ENCODE assay signal across 8 mouse cellular contexts in genomic region chr9:59723791-59724442, GRCm38 (mm10). TPM values are rescaled to one million over a fixed set of nuclear protein-coding genes. Genes with fewer than 3 reads are reported as not detected.
A peak's percentile ranks its signal among the peaks of the same experiment; 100 is the strongest.
DNase-seq lines count a peak whose midpoint lies in the region; ATAC-seq and TF ChIP-seq lines count a peak whose summit lies in the region.

No protein-coding gene starts in this region.

- 44% methylated on average over 8 of the region's 8 CpGs for WGBS in heart, embryonic 14.5 days
- WGBS in limb, embryonic 15.5 days: 29% methylated on average over 8 of the region's 8 CpGs

- H3K27ac ChIP-seq in gastrocnemius, adult 2 months: peak overlapping the region; percentile 81; the same call in 1 of the 2 replicates
- peak overlapping the region; percentile 3 to 55; a peak in 3 of 4 replicates for H3K27ac ChIP-seq in heart, embryonic 14.5 days (replicated peaks in 1 of 2; ENCODE audit: control insufficient read depth in 1 of 2, insufficient read depth in 1 of 2, low read depth in 2 of 2, low read length in 2 of 2)
- peak overlapping the region; percentile 76 for H3K27ac ChIP-seq in limb, embryonic 15.5 days

- no peaks in the 10 kb centered on the region for H3K36me3 ChIP-seq in heart, embryonic 14.5 days (ENCODE audit: control insufficient read depth, insufficient read depth, low read length)
- H3K36me3 ChIP-seq in limb, embryonic 15.5 days: no peaks in the 10 kb centered on the region

- no peaks in the 10 kb centered on the region for H3K9me3 ChIP-seq in heart, embryonic 14.5 days (ENCODE audit: control insufficient read depth, low read length)
- H3K9me3 ChIP-seq in limb, embryonic 15.5 days: no peaks in the 10 kb centered on the region

- intact Hi-C loops in gastrocnemius, adult 2 months (cut with DNase I): loop anchor here (2.0 to 5.0 kb wide), 3 partner anchors 33 to 247 kb away; no protein-coding TSS in a partner anchor

- H3K4me2 ChIP-seq in heart, embryonic 14.5 days (ENCODE audit: low read length): peak overlapping the region; percentile 61; the same call in 1 of the 2 replicates
- peak overlapping the region; percentile 45; the same call in 1 of the 2 replicates for H3K4me2 ChIP-seq in limb, embryonic 15.5 days

- TF ChIP-seq CTCF in gastrocnemius, adult 2 months (IDR thresholded peaks at IDR 0.05): no peak

- no peaks in the 10 kb centered on the region for H3K27me3 ChIP-seq in heart, embryonic 14.5 days (ENCODE audit: control insufficient read depth, insufficient read depth, low read length)
- no peaks in the 10 kb centered on the region for H3K27me3 ChIP-seq in limb, embryonic 15.5 days

- peak; percentile 49; the same call in 1 of the 2 replicates for ATAC-seq in heart, embryonic 14.5 days (ENCODE audit: insufficient number of reproducible peaks, insufficient read depth, low FRiP score, low read depth)
- ATAC-seq in limb, embryonic 15.5 days (ENCODE audit: insufficient number of reproducible peaks, low FRiP score, low TSS enrichment, low read depth): peak; percentile 59
- no peak for ATAC-seq in erythroid progenitor cell, adult 5-6 weeks (replicated peaks; ENCODE audit: low FRiP score, poor library complexity, severe bottlenecking)

- no peak overlapping the region for H3K9ac ChIP-seq in heart, embryonic 14.5 days (ENCODE audit: low read length)
- no peak overlapping the region for H3K9ac ChIP-seq in limb, embryonic 15.5 days

- H3K4me1 ChIP-seq in heart, embryonic 14.5 days (ENCODE audit: control insufficient read depth in 2 of 2, insufficient read depth in 2 of 2, low read length in 2 of 2): peaks cover 15 to 20% of the 10 kb centered on the region in 2 experiments
- peaks cover 20% of the 10 kb centered on the region for H3K4me1 ChIP-seq in limb, embryonic 15.5 days

- H3K4me3 ChIP-seq in gastrocnemius, adult 2 months: peak overlapping the region; percentile 68; the same call in 1 of the 2 replicates
- H3K4me3 ChIP-seq in heart, embryonic 14.5 days (ENCODE audit: control insufficient read depth in 1 of 2, insufficient read depth in 1 of 2, low read depth in 1 of 2, low read length in 2 of 2): no peak overlapping the region
- H3K4me3 ChIP-seq in limb, embryonic 15.5 days: no peak overlapping the region

- peak; percentile 48 for DNase-seq in gastrocnemius, adult 2 months
- DNase-seq in gastrocnemius, adult 18-20 months (ENCODE audit: low spot score): no peak
- peak; percentile 51 for DNase-seq in cerebellum, adult 9-11 months
- DNase-seq in kidney, postnatal 36 days: peak; percentile 87 to 90
- DNase-seq in telencephalon, adult 2 months (ENCODE audit: low read depth, low spot score): peak; percentile 55

RNA-seq across cellular contexts. Expression of gene Senp8, which starts 26.6 kb away (rescaled TPM):
- total RNA-seq in gastrocnemius, adult 2 months (2021): 10 to 100 TPM in 1 of 2 experiments, 1 to 10 TPM in 1; 9.1 to 13.4 TPM
- 10 to 100 TPM; 10.3 to 11.8 TPM for total RNA-seq in gastrocnemius, adult 18-20 months (2021)
- polyA plus RNA-seq in heart, embryonic 14.5 days (2014; fragmentation: Nextera tagmentation; extraction: Ambion mirVana): 10.9 and 12.6 TPM in 2 replicates
- polyA plus RNA-seq in limb, embryonic 15.5 days (2015; fragmentation: Nextera tagmentation; extraction: Ambion mirVana): 9.2 and 9.9 TPM in 2 replicates
- 0.36 and 3.8 TPM in 2 replicates for total RNA-seq in erythroid progenitor cell, adult 5-6 weeks (2015; ENCODE audit: low replicate concordance)
- total RNA-seq in erythroid progenitor cell, adult 5-6 weeks (2017; ENCODE audit: low replicate concordance): 0.77 and 5.5 TPM in 2 replicates

RNA-seq across cellular contexts. Expression of gene Myo9a, which starts 26.8 kb away (rescaled TPM):
- 10 to 100 TPM in 1 of 2 experiments, 1 to 10 TPM in 1; 9.3 to 10.7 TPM for total RNA-seq in gastrocnemius, adult 2 months (2021)
- total RNA-seq in gastrocnemius, adult 18-20 months (2021): 1 to 10 TPM; 7.4 to 7.5 TPM
- 12.1 and 12.4 TPM in 2 replicates for polyA plus RNA-seq in heart, embryonic 14.5 days (2014; fragmentation: Nextera tagmentation; extraction: Ambion mirVana)
- 12.8 and 15.9 TPM in 2 replicates for polyA plus RNA-seq in limb, embryonic 15.5 days (2015; fragmentation: Nextera tagmentation; extraction: Ambion mirVana)
- total RNA-seq in erythroid progenitor cell, adult 5-6 weeks (2015; ENCODE audit: low replicate concordance): 37.3 and 39.6 TPM in 2 replicates
- 38.5 and 40.3 TPM in 2 replicates for total RNA-seq in erythroid progenitor cell, adult 5-6 weeks (2017; ENCODE audit: low replicate concordance)

RNA-seq across cellular contexts. Expression of gene Gramd2, which starts 44.0 kb away (rescaled TPM):
- under 1 TPM; 0.11 to 0.13 TPM for total RNA-seq in gastrocnemius, adult 2 months (2021)
- under 1 TPM in 1 of 2 experiments, not detected in 1; 0.07 TPM for total RNA-seq in gastrocnemius, adult 18-20 months (2021)
- 0.27 and 0.43 TPM in 2 replicates for polyA plus RNA-seq in heart, embryonic 14.5 days (2014; fragmentation: Nextera tagmentation; extraction: Ambion mirVana)
- 4.4 and 5.0 TPM in 2 replicates for polyA plus RNA-seq in limb, embryonic 15.5 days (2015; fragmentation: Nextera tagmentation; extraction: Ambion mirVana)
- not detected in 2 replicates for total RNA-seq in erythroid progenitor cell, adult 5-6 weeks (2015; ENCODE audit: low replicate concordance)
- total RNA-seq in erythroid progenitor cell, adult 5-6 weeks (2017; ENCODE audit: low replicate concordance): 0.13 TPM in 1 of 2 replicates, not detected in the other

Comparison
In these comparisons a context has a peak if more than half of its experiments do, and no peak if none do; other contexts are left out.
1. H3K27ac ChIP-seq: peak in every context shown above with its lines; median percentile 81 in gastrocnemius, adult 2 months; 76 in limb, embryonic 15.5 days; 29 in heart, embryonic 14.5 days.